Mouse (Mus musculus) left cerebral cortex, postnatal 25 days (tissue): ENCODE measurements at regions not wholly inside any gene's neighbourhood (a gene's known extent, or its start where the extent isn't known, plus 50 kb on each side); places are given as distances from the start of the nearest gene placed in this dataset.

Experiments used
- DNase-seq, 2 experiments: peaks; one replicate each; pipeline ENCODE4 v3.0.0; 2022; ENCODE audit warnings: low spot score in 2 of 2, mixed read lengths in 1 of 2
- intact Hi-C: fragments of 180-260 bp; cut with DNase I; formaldehyde crosslinking; loops from one replicate; pipeline ENCODE4 v1.15.1; 2025

GRCm38 (mm10) chrX:62368111-62368510 lies 84.8 kb downstream of the 4933402E13Rik start:
- DNase-seq: no peak
- intact Hi-C loops: no loop called here

GRCm38 (mm10) chrX:62410901-62411300 lies 56.9 kb upstream of the 4931400O07Rik start:
- intact Hi-C loops: no loop called here
- peak in 1 of 2 experiments; percentile 55 for DNase-seq
